Mouse (Mus musculus) limb, embryonic 11.5 days (tissue): ENCODE results near the gene Zcwpw1. TPM values are rescaled to one million over a fixed set of nuclear protein-coding genes. Genes with fewer than 3 reads are reported as not detected.
A peak's percentile ranks its signal among the peaks of the same experiment; 100 is the strongest.
"Not testable (repeated sequence)": the region's sequence is repeated elsewhere in the genome, so short reads cannot be mapped to it uniquely, and the experiment has no call there.

ENCODE experiments used
- ATAC-seq: fragments of 200-750 bp; cut with Nextera tagmentation; 2 replicates; pipeline ENCODE4 v1.8.0; 2017; ENCODE audit warnings: low read depth; ENCODE audit not compliant: insufficient number of reproducible peaks, low FRiP score, low TSS enrichment
- DNase-seq: peaks from one replicate; pipeline ENCODE4 v3.0.0-alpha.2; 2015; ENCODE audit warnings: low spot score
- H3K27ac ChIP-seq: fragments of 300-500 bp; sonication (generic); replicated peaks from 2 replicates; pipeline ENCODE4 v1.5.1; 2014; ENCODE audit warnings: low read depth, mild to moderate bottlenecking, low read length
- H3K27me3 ChIP-seq: fragments of 300-500 bp; sonication (generic); 2 replicates; pipeline ENCODE4 v1.6.1; 2014; ENCODE audit warnings: mild to moderate bottlenecking, low read length, mixed read lengths; ENCODE audit not compliant: control insufficient read depth, insufficient read depth
- H3K36me3 ChIP-seq: fragments of 300-500 bp; sonication (generic); 2 replicates; pipeline ENCODE4 v1.6.1; 2014; ENCODE audit warnings: mild to moderate bottlenecking, low read length, moderate library complexity, mixed read lengths; ENCODE audit not compliant: control insufficient read depth, insufficient read depth
- H3K4me1 ChIP-seq: fragments of 300-500 bp; sonication (generic); 2 replicates; pipeline ENCODE4 v1.6.1; 2014; ENCODE audit warnings: low read length, mixed read lengths; ENCODE audit not compliant: control insufficient read depth, insufficient read depth
- H3K4me2 ChIP-seq: fragments of 300-500 bp; sonication (generic); 2 replicates; pipeline ENCODE4 v1.6.1; 2014; ENCODE audit warnings: low read depth, mild to moderate bottlenecking, moderate library complexity; ENCODE audit not compliant: severe bottlenecking
- H3K4me3 ChIP-seq: fragments of 300-500 bp; sonication (generic); 2 replicates; pipeline ENCODE4 v1.5.1; 2014; ENCODE audit warnings: low read depth, low read length
- H3K9ac ChIP-seq: fragments of 300-500 bp; sonication (generic); 2 replicates; pipeline ENCODE4 v1.6.1; 2014; ENCODE audit warnings: mild to moderate bottlenecking, low read length
- H3K9me3 ChIP-seq: fragments of 300-500 bp; sonication (generic); 2 replicates; pipeline ENCODE4 v1.6.1; 2016; ENCODE audit warnings: low read length; ENCODE audit not compliant: control insufficient read depth
- WGBS: fragments of 180-500 bp; shearing (Covaris S2); extraction: QIAGEN DNeasy Blood & Tissue Kit; methylation state at CpG from one replicate; pipeline ENCODE4 v1.1.7; 2014; 5-methylcytosine and 5-hydroxymethylcytosine counted together
- polyA plus RNA-seq: library from polyadenylated mRNA; unstranded; fragments of >200 nt; fragmentation: Nextera tagmentation; extraction: Ambion mirVana; gene quantifications from 2 replicates; pipeline ENCODE4 v1.2.1, GENCODE M21; 2014

Gene Zcwpw1
- polyA plus RNA-seq, 1 experiment from 2014 or later = 19.6 TPM

GRCm38 (mm10) chr5:137745214-137746171 lies 42.1 kb upstream of the Zcwpw1 start, which contains the start of gene Tsc22d4:
Tsc22d4 (plus strand) TSS chr5:137745730.
- 5% methylated on average over 28 of the region's 28 CpGs for WGBS
- Histone ChIP-seq H3K27ac (peak within 1 kb of the TSS; percentile 65), H3K4me1 (peaks cover 27% of the 10 kb centered on the region), H3K4me2 (peak within 1 kb of the TSS; percentile 98), H3K4me3 (peak within 1 kb of the TSS; percentile 66), H3K36me3 (no peaks in the 10 kb centered on the region), H3K27me3 (no peaks in the 10 kb centered on the region), H3K9ac (peak within 1 kb of the TSS; percentile 72), H3K9me3 (no peaks in the 10 kb centered on the region)
- ATAC-seq (peak; percentile 84), DNase-seq (peak; percentile 91)

- H3K36me3 ChIP-seq = peaks cover 2% of the 10 kb centered on the region; the same call in 1 of the 2 replicates
- H3K4me1 ChIP-seq = peaks cover 27% of the 10 kb centered on the region
- peak overlapping the region; percentile 98 for H3K4me2 ChIP-seq
- peak; percentile 76 for DNase-seq
- ATAC-seq = peak; percentile 16; the same call in 1 of the 2 replicates
- no peaks in the 10 kb centered on the region for H3K27me3 ChIP-seq
- under 1% methylated on average over 20 of the region's 20 CpGs for WGBS
- H3K4me3 ChIP-seq = peak overlapping the region; percentile 66
- H3K27ac ChIP-seq = peak overlapping the region; percentile 65
- no peaks in the 10 kb centered on the region for H3K9me3 ChIP-seq
- peak overlapping the region; percentile 72 for H3K9ac ChIP-seq
These were observed 41.2 kb upstream of the Zcwpw1 start for GRCm38 (mm10) chr5:137746282-137746850.

- Histone ChIP-seq H3K36me3 (peaks cover 5% of the 10 kb centered on the region; the same call in 1 of the 2 replicates), H3K4me1 (peaks cover 24% of the 10 kb centered on the region), H3K27me3 (no peaks in the 10 kb centered on the region), H3K4me3 (peak overlapping the region; percentile 66), H3K4me2 (peak overlapping the region; percentile 98), H3K9me3 (no peaks in the 10 kb centered on the region), H3K9ac (peak overlapping the region; percentile 72), H3K27ac (peak overlapping the region; percentile 65)
- ATAC-seq = no peak
- peak; percentile 42 for DNase-seq
- 1% methylated on average over 16 of the region's 16 CpGs for WGBS
These were observed 40.7 kb upstream of the Zcwpw1 start for GRCm38 (mm10) chr5:137746851-137747325.

- peaks cover 6% of the 10 kb centered on the region; the same call in 1 of the 2 replicates for H3K36me3 ChIP-seq
- H3K4me2 ChIP-seq = peak overlapping the region; percentile 98
- peak overlapping the region; percentile 40; the same call in 1 of the 2 replicates for H3K27ac ChIP-seq
- no peaks in the 10 kb centered on the region for H3K27me3 ChIP-seq
- whole genome bisulfite sequencing = 4% methylated on average over 26 of the region's 26 CpGs
- no peaks in the 10 kb centered on the region for H3K9me3 ChIP-seq
- no peak for ATAC-seq
- peak overlapping the region; percentile 72 for H3K9ac ChIP-seq
- peaks cover 24% of the 10 kb centered on the region for H3K4me1 ChIP-seq
- DNase-seq = peak; percentile 44
- H3K4me3 ChIP-seq = peak overlapping the region; percentile 66
These were observed 40.2 kb upstream of the Zcwpw1 start for GRCm38 (mm10) chr5:137747326-137747961.

GRCm38 (mm10) chr5:137748130-137748770 lies 39.3 kb upstream of the Zcwpw1 start:
- Histone ChIP-seq H3K4me1 (peaks cover 24% of the 10 kb centered on the region), H3K9me3 (no peaks in the 10 kb centered on the region), H3K4me3 (peak overlapping the region; percentile 66; the same call in 1 of the 2 replicates), H3K4me2 (peak overlapping the region; percentile 98), H3K27me3 (no peaks in the 10 kb centered on the region), H3K27ac (no peak overlapping the region), H3K9ac (no peak overlapping the region; the same call in 1 of the 2 replicates), H3K36me3 (peaks cover 10% of the 10 kb centered on the region)
- ATAC-seq (no peak), DNase-seq (no peak)
- WGBS = 38% methylated on average over 5 of the region's 5 CpGs

GRCm38 (mm10) chr5:137749196-137749836 lies 38.3 kb upstream of the Zcwpw1 start:
- Histone ChIP-seq H3K4me3 (no peak overlapping the region), H3K4me1 (peaks cover 24% of the 10 kb centered on the region), H3K27me3 (no peaks in the 10 kb centered on the region), H3K4me2 (peak overlapping the region; percentile 98; the same call in 1 of the 2 replicates), H3K9ac (no peak overlapping the region), H3K9me3 (no peaks in the 10 kb centered on the region), H3K27ac (no peak overlapping the region), H3K36me3 (peaks cover 10% of the 10 kb centered on the region)
- ATAC-seq (no peak), DNase-seq (no peak)
- 51% methylated on average over 6 of the region's 6 CpGs for WGBS

GRCm38 (mm10) chr5:137750212-137750611 lies 37.4 kb upstream of the Zcwpw1 start:
- ATAC-seq = not testable (repeated sequence)

More at GRCm38 (mm10) chr5:137750212-137750611, 37.4 kb upstream of the Zcwpw1 start:
- not testable (repeated sequence) for H3K27me3 ChIP-seq, H3K36me3 ChIP-seq, H3K27ac ChIP-seq, H3K9ac ChIP-seq, H3K4me2 ChIP-seq, H3K4me3 ChIP-seq, H3K9me3 ChIP-seq, DNase-seq
- 94% methylated on average over 6 of the region's 8 CpGs for WGBS
- H3K4me1 ChIP-seq = peaks cover 24% of the 10 kb centered on the region
